Mouse (Mus musculus) frontal cortex, postnatal 10 days (tissue): ENCODE measurements at regions not wholly inside any gene's neighbourhood (a gene's known extent, or its start where the extent isn't known, plus 50 kb on each side); places are given as distances from the start of the nearest gene placed in this dataset.

Experiments used
- DNase-seq, 2 experiments: peaks; one replicate each; pipeline ENCODE4 v3.0.0; 2022; ENCODE audit warnings: low spot score in 2 of 2, mixed read lengths in 1 of 2

- no peak for DNase-seq
These were observed 251.5 kb upstream of the Hnrnpa3 start for GRCm38 (mm10) chr2:75407560-75407959.

GRCm38 (mm10) chr2:75408016-75408415 lies 251.0 kb upstream of the Hnrnpa3 start:
- no peak for DNase-seq

- DNase-seq: no peak
These were observed 249.3 kb upstream of the Hnrnpa3 start for GRCm38 (mm10) chr2:75409806-75410205.

- no peak for DNase-seq
These were observed 246.3 kb upstream of the Hnrnpa3 start for GRCm38 (mm10) chr2:75412735-75413134.

- no peak for DNase-seq
These were observed 240.4 kb upstream of the Hnrnpa3 start for GRCm38 (mm10) chr2:75418689-75419088.

- DNase-seq: no peak
These were observed 239.9 kb upstream of the Hnrnpa3 start for GRCm38 (mm10) chr2:75419142-75419541.

- no peak for DNase-seq
These were observed 236.0 kb upstream of the Hnrnpa3 start for GRCm38 (mm10) chr2:75422798-75423685.

GRCm38 (mm10) chr2:75423872-75424271 lies 235.2 kb upstream of the Hnrnpa3 start:
- no peak for DNase-seq

GRCm38 (mm10) chr2:75424363-75424762 lies 234.7 kb upstream of the Hnrnpa3 start:
- no peak for DNase-seq

GRCm38 (mm10) chr2:75424911-75425310 lies 234.2 kb upstream of the Hnrnpa3 start:
- no peak for DNase-seq

GRCm38 (mm10) chr2:75425384-75425783 lies 233.7 kb upstream of the Hnrnpa3 start:
- DNase-seq: no peak

GRCm38 (mm10) chr2:75425791-75426190 lies 233.3 kb upstream of the Hnrnpa3 start:
- no peak for DNase-seq

- DNase-seq: no peak
These were observed 231.1 kb upstream of the Hnrnpa3 start for GRCm38 (mm10) chr2:75427936-75428458.

- no peak for DNase-seq
These were observed 228.7 kb upstream of the Hnrnpa3 start for GRCm38 (mm10) chr2:75430161-75430940.

- DNase-seq: no peak
These were observed 227.1 kb upstream of the Hnrnpa3 start for GRCm38 (mm10) chr2:75431981-75432380.

- DNase-seq: no peak
These were observed 224.5 kb upstream of the Hnrnpa3 start for GRCm38 (mm10) chr2:75434521-75434920.

GRCm38 (mm10) chr2:75439522-75440230 lies 219.4 kb upstream of the Hnrnpa3 start:
- no peak for DNase-seq

- DNase-seq: no peak
These were observed 216.4 kb upstream of the Hnrnpa3 start for GRCm38 (mm10) chr2:75442632-75443031.

GRCm38 (mm10) chr2:75445189-75445588 lies 213.9 kb upstream of the Hnrnpa3 start:
- DNase-seq: no peak

GRCm38 (mm10) chr2:75446996-75447715 lies 211.9 kb upstream of the Hnrnpa3 start:
- no peak for DNase-seq

- no peak for DNase-seq
These were observed 210.8 kb upstream of the Hnrnpa3 start for GRCm38 (mm10) chr2:75448221-75448620.
